Mouse (Mus musculus): ENCODE data around the gene Kmt2d.

Kmt2d gene

DNA sequence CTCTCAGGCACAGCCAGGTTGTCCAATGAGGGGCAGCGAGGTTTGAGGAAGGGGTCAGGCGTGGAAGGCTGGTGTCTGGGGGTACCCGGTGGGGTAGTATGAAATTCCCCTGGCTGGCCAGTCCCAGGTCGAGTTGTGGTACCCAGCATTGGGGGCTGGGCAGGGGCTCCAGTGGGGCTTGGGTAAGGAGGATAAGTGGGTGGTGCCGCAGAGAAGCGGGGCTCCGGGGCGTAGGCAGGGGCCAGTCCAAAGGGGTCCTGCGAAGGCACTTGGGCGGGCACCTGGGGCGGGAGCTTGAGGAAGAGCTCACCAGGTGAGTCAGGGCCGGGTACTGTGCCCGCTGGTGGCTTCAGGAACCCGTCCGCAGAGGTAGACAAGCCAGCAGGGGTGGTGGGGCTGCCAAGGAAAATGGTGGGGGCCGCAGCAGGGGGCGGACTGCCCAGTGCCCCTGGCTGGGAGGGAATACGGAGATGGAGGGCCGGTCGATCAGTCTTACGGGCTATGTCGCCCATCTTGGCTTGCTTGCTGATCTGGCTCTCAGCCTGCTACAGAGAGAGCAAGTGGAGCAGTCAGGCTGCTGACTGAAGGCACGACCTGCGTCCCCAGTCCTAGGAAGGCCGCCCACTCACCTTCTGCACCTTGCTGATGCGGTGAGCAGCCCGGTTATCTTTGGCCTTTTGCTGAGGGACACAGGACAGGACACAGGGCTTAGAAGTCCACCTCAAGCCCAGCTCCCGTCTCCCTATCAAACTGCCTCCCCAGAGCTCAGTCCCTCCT lies 17.7 kb downstream of the Kmt2d start:
- DNase-seq: peak; percentile 94

GRCm38 (mm10) chr15:98852733-98853132 lies 18.3 kb downstream of the Kmt2d start:
- peak; percentile 88 for DNase-seq

DNA sequence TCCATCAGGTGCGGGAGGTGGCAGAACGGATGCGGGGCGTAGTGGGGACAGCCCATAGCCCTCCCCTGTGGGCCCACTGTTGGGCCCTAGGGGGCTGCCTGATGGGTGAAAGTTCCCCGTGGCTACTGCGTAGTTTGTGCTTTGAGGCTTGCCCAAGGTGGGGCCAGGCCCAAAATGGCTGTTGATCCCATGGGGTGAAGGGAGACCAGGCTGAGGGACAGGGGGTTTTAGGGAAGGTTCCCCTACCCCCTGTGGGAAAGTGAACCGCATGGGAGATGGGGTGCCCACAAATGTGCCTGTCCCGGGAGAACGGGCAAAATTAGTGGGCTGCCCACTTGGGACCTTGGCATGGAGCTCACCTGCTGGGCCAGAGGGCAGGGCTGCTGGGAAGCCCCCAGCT lies 18.9 kb downstream of the Kmt2d start:
- DNase-seq: peak; percentile 93

- DNase-seq: peak; percentile 91
Observed at GRCm38 (mm10) chr15:98851229-98851818, 19.7 kb downstream of the Kmt2d start.

- peak; percentile 96 for DNase-seq
Observed at GRCm38 (mm10) chr15:98850668-98851067, 20.3 kb downstream of the Kmt2d start.

DNA sequence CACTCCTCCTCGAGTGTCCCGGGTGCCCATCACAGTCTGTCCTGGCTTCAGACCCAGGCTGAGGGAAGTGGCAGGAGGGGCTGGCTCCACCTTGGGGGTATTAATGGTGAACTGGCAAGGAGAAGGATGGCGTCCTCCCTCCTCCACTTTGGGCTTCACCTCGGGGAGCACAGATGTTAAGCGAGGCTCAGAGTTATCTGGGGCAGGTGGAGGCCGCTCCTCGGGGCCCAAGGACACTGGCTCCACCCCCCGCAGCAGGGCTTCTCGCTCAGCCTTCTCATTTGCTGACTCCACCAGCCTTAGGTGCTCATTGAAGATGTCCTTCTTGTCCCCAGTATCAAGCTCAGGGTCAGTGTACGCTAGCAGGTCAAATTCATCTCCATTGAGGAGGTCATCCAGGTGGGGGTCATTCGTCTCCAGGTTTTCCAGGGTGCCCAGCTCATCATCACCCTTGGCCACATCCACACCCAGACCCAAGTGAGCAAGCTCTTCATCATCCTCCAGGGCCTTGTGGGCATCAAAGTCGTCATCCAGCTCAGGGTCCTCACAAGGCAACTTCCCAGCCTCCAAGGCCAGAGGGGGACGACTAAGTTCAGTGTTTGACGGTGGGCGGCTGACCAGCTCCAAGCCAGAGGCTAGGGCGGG lies 20.9 kb downstream of the Kmt2d start:
- DNase-seq: peak; percentile 91

GRCm38 (mm10) chr15:98849165-98849564 lies 21.8 kb downstream of the Kmt2d start:
- DNase-seq: peak; percentile 91

DNA sequence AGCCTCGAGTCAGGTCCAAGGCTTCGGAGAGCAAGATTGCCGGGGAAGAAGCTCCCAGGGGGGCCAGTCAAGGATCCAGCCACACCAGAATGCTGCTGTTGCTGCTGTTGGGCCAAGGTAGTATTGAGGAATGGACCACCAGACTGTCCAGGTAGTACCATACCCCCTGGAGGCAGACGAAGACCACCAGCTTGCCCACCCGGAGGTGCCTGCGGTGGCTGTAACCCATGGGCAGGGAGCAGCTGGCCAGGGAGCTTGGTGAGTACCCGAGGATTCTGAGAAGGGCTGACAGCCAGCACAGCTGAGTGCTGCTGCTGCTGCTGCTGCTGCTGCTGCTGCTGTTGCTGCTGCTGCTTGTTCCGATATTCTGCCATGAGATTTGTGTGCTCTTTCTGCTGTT lies 24.9 kb downstream of the Kmt2d start:
- DNase-seq: peak; percentile 91

DNA sequence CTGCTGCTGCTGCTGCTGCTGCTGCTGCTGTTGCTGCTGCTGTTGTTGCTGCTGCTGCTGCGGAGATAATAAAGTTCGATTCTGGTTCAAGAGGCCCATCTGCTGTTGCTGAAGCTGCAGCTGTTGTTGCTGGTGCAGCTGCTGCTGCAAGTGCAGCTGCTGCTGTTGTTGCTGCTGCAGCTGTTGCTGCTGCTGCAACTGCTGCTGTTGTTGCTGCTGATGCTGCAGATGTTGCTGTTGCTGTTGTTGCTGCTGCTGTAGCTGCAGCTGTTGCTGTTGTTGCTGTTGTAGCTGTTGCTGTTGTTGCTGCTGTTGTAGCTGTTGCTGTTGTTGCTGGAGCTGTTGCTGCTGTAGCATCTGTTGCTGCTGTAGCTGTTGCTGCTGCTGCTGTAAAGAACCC lies 25.9 kb downstream of the Kmt2d start:
- no peak for DNase-seq

DNA sequence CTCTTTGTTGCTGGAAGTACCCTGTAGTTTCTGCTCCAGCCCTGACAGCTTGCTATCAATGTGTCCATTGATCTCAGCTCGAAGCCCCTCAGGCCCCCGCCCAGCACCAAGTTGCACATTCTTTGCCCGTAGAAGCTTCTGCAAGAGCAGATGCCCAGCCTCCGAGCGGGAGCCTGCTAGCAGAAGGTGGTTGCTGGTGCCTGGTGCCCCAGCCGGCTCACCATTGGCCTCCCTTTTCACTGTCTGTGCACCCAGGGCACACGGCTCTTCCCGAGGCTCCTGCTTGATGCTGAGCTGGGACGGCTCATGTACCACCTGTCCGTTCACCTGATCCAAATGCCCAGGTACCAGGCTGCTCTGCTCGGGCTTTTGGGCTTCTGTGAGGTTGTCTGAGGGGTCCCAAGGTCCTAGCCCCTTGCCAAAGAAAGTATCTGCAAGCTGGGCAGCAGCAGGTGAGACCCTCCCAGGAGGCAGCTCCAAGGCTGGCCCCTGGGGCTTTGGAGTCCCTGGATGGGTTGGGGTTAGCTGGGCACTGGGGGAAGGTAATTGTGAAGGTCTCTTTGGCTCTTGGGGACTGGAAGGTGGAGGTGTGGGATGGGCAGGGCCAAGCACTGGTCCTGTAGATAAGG lies 27.3 kb downstream of the Kmt2d start:
- DNase-seq: peak; percentile 90

DNA sequence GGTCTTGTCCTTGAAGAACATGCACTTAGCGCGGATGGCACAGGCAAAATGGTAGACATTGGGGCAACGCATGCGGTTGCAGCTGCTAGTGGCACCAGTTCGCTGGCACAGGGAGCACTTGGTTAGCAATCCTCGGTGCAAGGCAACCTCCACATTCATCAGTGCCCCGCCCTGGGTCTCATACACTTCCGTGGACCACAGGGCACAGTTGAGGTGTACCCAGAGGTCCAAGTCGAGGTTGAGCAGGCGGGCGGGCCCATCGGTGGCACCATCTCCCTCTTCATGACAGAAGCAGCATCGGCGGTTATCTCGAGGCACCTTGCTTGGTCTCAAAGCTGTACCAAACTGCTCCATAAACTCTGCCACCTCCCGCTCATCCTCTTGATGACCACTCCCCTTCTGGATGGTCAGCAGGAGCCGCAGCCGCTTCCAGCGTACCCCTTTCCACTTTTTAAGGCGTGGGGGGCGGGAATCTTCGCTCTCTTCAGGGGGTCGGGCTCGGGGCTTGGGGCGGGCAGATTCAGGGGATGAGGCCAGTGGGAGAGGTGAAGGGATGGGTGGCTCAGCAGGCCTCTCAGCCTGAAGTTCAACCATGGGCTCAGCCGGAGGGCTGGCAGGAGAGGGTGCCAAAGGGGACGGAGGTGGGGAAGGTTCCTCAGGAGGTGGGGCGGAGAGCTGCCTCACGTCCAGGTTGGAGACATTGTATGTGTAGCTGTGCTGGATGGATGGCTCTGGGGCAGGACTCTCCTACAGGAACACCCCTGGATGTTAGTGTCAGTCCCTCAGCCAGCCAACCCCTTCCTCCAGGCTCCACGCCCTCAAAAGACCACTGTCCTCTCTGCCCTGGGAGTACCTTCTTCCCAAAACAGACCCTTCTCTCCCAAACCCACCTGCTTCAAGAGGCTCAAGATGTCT lies 31.1 kb downstream of the Kmt2d start:
- peak; percentile 92 for DNase-seq

GRCm38 (mm10) chr15:98839161-98839560 lies 31.8 kb downstream of the Kmt2d start:
- peak; percentile 91 for DNase-seq

DNA sequence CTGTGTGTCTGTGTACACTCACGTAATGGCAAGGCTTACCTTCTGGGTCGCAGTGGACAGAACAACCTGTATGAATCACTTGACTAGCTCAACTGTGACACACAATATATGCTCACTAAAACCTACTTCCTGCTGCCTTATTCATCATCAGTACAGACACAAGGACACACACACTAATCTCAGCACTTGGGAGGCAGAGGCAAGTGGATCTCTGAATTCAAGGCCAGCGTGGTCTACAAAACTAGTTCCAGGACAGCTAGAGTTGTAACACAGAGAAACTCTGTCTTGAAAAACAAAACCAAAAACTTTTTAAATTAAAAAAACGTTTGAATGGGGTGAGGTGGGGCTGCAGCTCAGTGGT lies 33.3 kb downstream of the Kmt2d start:
- DNase-seq: no peak

- peak; percentile 90 for DNase-seq
Observed at GRCm38 (mm10) chr15:98837006-98837742, 33.8 kb downstream of the Kmt2d start.

GRCm38 (mm10) chr15:98835291-98835690 lies 35.7 kb downstream of the Kmt2d start:
- peak; percentile 93 for DNase-seq

DNA sequence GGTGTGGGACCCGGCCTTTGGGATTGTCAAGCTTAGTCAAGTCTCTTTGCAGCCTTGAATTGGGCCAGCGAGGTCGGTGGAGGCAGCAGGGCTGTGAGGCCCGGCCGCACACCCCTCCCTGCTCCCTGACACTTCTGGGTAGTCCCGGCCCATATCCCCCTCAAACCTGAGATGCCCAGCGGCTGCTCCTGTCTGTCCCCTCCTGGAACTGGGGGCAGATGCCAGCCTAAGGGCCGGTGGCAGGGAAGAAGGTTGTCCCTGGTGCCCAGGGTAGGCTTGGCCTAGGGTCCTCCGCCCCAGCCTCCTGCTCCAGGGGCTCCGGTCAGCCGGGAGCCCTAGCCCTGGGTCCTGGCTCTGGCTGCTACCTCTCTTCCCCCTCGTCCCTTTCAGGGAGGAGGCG lies 36.9 kb downstream of the Kmt2d start:
- peak; percentile 92 for DNase-seq

DNA sequence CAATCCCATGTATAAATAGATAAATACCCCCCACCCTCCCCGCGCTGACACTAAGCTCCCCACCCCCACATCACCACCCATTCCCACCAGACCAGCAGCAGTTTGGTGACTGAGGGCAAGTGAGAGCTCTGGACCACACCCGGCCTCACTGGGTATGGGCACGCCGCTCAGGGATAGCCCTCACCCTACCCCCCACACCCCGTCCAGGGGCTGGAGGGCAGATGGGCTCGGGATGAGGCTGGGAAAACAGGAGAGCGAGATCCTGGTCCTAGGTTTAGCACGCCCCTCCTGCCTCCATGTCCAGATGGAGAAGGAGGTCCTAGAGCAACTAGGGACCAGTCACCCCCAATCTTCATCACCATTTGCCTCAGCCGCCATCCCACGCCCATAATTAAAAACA lies 37.7 kb downstream of the Kmt2d start:
- peak; percentile 94 for DNase-seq

DNA sequence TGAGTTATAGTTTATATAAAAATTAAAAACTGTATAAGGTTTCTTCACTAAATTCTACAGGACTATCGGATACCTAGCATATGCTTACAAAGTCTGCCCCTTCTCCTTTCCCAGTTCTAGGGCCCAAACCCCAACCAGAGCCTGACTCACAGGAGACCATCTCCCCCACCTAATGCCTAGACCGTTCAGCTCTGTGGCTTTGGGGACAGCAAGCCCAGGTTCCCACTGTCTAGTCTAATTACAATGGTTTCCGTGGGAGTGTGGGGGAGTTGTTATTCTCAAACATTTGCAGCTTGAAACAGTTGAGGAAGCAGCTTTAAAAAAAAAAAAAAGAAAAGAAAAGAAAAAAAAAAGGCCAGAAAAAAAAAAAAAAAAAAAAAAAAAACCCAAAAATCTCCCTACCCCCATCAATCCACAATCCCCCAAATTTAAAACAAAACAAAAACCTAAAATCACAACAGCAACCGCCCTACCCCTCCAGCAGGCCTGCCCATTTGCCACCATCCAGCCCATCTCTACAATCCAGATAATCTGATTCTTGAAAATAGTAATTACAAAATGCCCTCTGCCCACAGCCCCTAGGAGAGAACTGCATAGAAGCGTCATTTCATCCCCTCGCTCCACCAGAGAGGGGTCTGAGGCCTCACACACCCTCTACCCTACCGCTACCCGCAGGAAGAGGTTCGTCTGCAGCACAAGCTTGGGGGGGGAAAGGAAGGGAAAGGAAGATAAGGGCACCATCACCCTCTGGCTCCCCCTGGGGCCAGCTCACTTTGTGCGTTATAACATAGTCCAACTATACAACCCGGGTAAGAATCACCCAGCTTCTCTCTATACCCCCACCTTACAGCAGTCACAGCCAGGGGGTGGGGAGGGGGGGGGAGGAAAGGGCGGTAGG lies 38.6 kb downstream of the Kmt2d start:
- DNase-seq: no peak

- DNase-seq: no peak
Observed at GRCm38 (mm10) chr15:98831684-98832035, 39.3 kb downstream of the Kmt2d start.

DNA sequence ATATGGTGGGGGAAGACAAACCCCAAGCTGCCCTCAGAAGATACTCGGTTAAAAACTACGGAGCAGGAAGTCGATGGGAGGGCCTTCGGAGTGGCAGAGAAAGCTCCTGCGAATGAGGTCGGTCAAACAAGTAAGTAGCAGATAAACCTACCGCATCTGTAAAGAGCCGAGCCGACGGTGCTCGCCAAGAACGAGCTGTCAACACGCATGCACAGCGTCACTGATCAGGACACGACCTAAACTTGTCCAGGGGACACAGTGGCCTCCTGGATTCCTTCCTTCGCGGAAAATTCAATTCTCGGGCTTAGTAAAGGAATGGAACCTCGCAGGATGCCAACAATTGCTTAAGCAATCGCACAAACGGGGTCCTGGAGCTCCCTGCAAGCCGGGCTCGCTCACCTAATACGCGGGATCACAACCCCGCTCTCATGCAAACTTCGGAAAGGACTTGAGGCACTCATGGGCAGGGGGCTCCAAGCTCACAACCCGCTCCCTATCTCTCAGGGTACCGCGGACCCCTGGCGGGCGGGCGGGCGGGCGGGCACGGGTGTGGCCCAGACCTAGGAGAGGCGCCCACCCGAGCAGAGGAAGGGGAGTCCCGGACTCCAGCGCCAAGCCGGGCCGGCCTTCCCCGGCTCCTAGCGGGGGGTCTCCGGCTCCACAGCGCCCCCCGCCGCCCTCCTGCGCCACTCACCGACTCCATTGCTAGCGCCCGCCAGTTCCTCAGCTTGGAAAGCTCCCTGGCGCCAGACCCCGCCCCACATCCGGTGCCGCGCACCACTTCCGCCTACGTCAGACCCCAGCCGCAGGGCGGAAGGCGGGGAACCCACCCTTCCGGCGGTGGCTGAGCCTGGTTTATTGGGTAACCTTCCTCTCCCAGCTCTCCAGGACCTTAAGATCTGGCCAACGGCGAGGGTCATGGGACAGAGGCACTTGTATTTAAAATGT lies 40.0 kb downstream of the Kmt2d start, which contains the start of gene Prkag1:
Gene Prkag1 (minus strand): TSS at position 786 of the 948 bp plus-strand sequence.
- DNase-seq: peak; percentile 100

Data from heart, adult 11 months (tissue).